Mouse (Mus musculus) spleen, postnatal 14 days (tissue): ENCODE measurements around the gene Rabac1.

Source experiments
- DNase-seq, 2 experiments: peaks; one replicate each; pipeline ENCODE4 v3.0.0; 2021 to 2022; ENCODE audit warnings: low spot score in 2 of 2

Gene Rabac1

DNA sequence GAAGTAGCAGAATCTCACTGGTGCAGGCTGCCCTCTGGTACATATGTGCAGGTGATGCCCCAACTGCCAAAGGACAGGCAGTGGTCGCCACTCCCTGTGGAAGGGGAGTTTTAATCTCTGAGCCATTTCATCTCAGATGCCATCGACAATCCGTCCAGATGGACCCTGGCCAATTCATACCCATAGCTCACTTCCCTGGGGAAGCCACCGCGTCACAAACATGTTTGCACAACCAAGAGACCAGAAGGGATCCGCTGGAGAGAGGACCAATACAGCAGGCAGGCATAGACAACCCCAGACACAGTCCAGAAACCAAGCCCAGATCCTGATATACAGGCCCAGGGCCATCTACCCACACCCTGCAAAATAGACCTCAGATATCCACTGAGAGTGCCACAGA is 42.1 kb downstream of the Rabac1 start:
- no peak for DNase-seq
